Mouse (Mus musculus): ENCODE results near the gene Bag3. TPM values are rescaled to one million over a fixed set of nuclear protein-coding genes. Genes with fewer than 3 reads are reported as not detected.

The Bag3 gene
- 100 to 1,000 TPM in 1 of 2 experiments, 10 to 100 TPM in 1; 77.1 to 125 TPM for total RNA-seq (2021)
- long read RNA-seq, experiment 1, transcript Bag3-201 (4 exons, 2,562 nt), result major isoform, 5 of 72 reads
- long read RNA-seq, experiment 1, partial matches to known transcripts, result 66 of 72 reads
- long read RNA-seq, experiment 1, other reads (novel, unspliced or antisense), result 1 of 72 reads
- long read RNA-seq, experiment 2, transcript Bag3-201 (4 exons, 2,562 nt), result major isoform, 19 of 38 reads
- long read RNA-seq, experiment 2, partial matches to known transcripts, result 19 of 38 reads
- long read RNA-seq, experiment 2, other reads (novel, unspliced or antisense), result 0 of 38 reads

- DNase-seq, result peak; percentile 99
These were observed at the start of gene Bag3 for GRCm38 (mm10) chr7:128523349-128523961. TSS of gene Bag3 (plus strand) at chr7:128523616.

GRCm38 (mm10) chr7:128474322-128474721, 49.1 kb upstream of the Bag3 start:
- DNase-seq, result peak; percentile 88

- DNase-seq, result no peak
These were observed 34.4 kb upstream of the Bag3 start for GRCm38 (mm10) chr7:128488986-128489385.

- DNase-seq, result no peak
These were observed 28.9 kb upstream of the Bag3 start for GRCm38 (mm10) chr7:128494546-128494945.

- peak; percentile 70 for DNase-seq
These were observed 23.6 kb upstream of the Bag3 start for GRCm38 (mm10) chr7:128499801-128500200.

GRCm38 (mm10) chr7:128504091-128504490, 19.3 kb upstream of the Bag3 start:
- no peak for DNase-seq

- no peak for DNase-seq
These were observed 11.5 kb upstream of the Bag3 start for GRCm38 (mm10) chr7:128511936-128512335.

- DNase-seq, result no peak
These were observed 9.9 kb upstream of the Bag3 start for GRCm38 (mm10) chr7:128513512-128513911.

GRCm38 (mm10) chr7:128514341-128514740, 9.1 kb upstream of the Bag3 start:
- no peak for DNase-seq

GRCm38 (mm10) chr7:128516346-128516745, 7.1 kb upstream of the Bag3 start:
- DNase-seq, result no peak

- DNase-seq, result no peak
These were observed 3.9 kb upstream of the Bag3 start for GRCm38 (mm10) chr7:128519316-128520050.

- DNase-seq, result peak; percentile 92
These were observed 656 bp downstream of the Bag3 start for GRCm38 (mm10) chr7:128523962-128524581.

GRCm38 (mm10) chr7:128524641-128525040, 1.2 kb downstream of the Bag3 start:
- DNase-seq, result no peak

GRCm38 (mm10) chr7:128526611-128527010, 3.2 kb downstream of the Bag3 start:
- DNase-seq, result no peak

- no peak for DNase-seq
These were observed 5.2 kb downstream of the Bag3 start for GRCm38 (mm10) chr7:128528596-128528995.

GRCm38 (mm10) chr7:128529126-128529525, 5.7 kb downstream of the Bag3 start:
- DNase-seq, result no peak

GRCm38 (mm10) chr7:128529574-128530051, 6.2 kb downstream of the Bag3 start:
- peak; percentile 71 for DNase-seq

- peak; percentile 67 for DNase-seq
These were observed 7.6 kb downstream of the Bag3 start for GRCm38 (mm10) chr7:128531031-128531430.

GRCm38 (mm10) chr7:128531929-128532328, 8.5 kb downstream of the Bag3 start:
- peak; percentile 84 for DNase-seq

GRCm38 (mm10) chr7:128532441-128533166, 9.2 kb downstream of the Bag3 start:
- no peak for DNase-seq

- DNase-seq, result no peak
These were observed 11.6 kb downstream of the Bag3 start for GRCm38 (mm10) chr7:128534984-128535491.

GRCm38 (mm10) chr7:128536074-128536473, 12.7 kb downstream of the Bag3 start:
- DNase-seq, result no peak
